Mouse (Mus musculus): ENCODE measurements around the gene Phf20.
"Not testable (repeated sequence)": the region's sequence is repeated elsewhere in the genome, so short reads cannot be mapped to it uniquely, and the experiment has no call there.

The Phf20 gene

GRCm38 (mm10) chr2:156196302-156197128 lies at the start of gene Phf20:
Gene Phf20 (plus strand): TSS chr2:156196466.
- peak; percentile 94 to 95 for DNase-seq (ENCODE audit: low spot score in 2 of 2)

- no peak for DNase-seq (ENCODE audit: low spot score in 2 of 2)
Observed at GRCm38 (mm10) chr2:156147316-156147915, 48.9 kb upstream of the Phf20 start.

GRCm38 (mm10) chr2:156151538-156151937 lies 44.7 kb upstream of the Phf20 start:
- no peak for DNase-seq (ENCODE audit: low spot score in 2 of 2)

- no peak for DNase-seq (ENCODE audit: low spot score in 2 of 2)
Observed at GRCm38 (mm10) chr2:156165478-156165877, 30.8 kb upstream of the Phf20 start.

GRCm38 (mm10) chr2:156166557-156166956 lies 29.7 kb upstream of the Phf20 start:
- DNase-seq (ENCODE audit: low spot score in 2 of 2), result no peak

GRCm38 (mm10) chr2:156177079-156177478 lies 19.2 kb upstream of the Phf20 start:
- no peak for DNase-seq (ENCODE audit: low spot score in 2 of 2)

GRCm38 (mm10) chr2:156177651-156178050 lies 18.6 kb upstream of the Phf20 start:
- no peak for DNase-seq (ENCODE audit: low spot score in 2 of 2)

GRCm38 (mm10) chr2:156179046-156179795 lies 17.0 kb upstream of the Phf20 start:
- DNase-seq (ENCODE audit: low spot score in 2 of 2), result peak; percentile 33 to 65

GRCm38 (mm10) chr2:156179796-156180093 lies 16.5 kb upstream of the Phf20 start:
- no peak for DNase-seq (ENCODE audit: low spot score in 2 of 2)

- DNase-seq (ENCODE audit: low spot score in 2 of 2), result peak; percentile 100
Observed at GRCm38 (mm10) chr2:156180094-156180821, 16.0 kb upstream of the Phf20 start, which contains the start of gene Rbm39. Gene Rbm39 (minus strand): TSS chr2:156180238.

- no peak for DNase-seq (ENCODE audit: low spot score in 2 of 2)
Observed at GRCm38 (mm10) chr2:156180824-156181590, 15.3 kb upstream of the Phf20 start.

- DNase-seq (ENCODE audit: low spot score in 2 of 2), result no peak
Observed at GRCm38 (mm10) chr2:156181592-156181991, 14.7 kb upstream of the Phf20 start.

GRCm38 (mm10) chr2:156189241-156189640 lies 7.0 kb upstream of the Phf20 start:
- not testable (repeated sequence) for DNase-seq (ENCODE audit: low spot score in 2 of 2)

GRCm38 (mm10) chr2:156190004-156190896 lies 6.0 kb upstream of the Phf20 start:
- no peak for DNase-seq (ENCODE audit: low spot score in 2 of 2)

- no peak for DNase-seq (ENCODE audit: low spot score in 2 of 2)
Observed at GRCm38 (mm10) chr2:156191540-156191939, 4.7 kb upstream of the Phf20 start.

- DNase-seq (ENCODE audit: low spot score in 2 of 2), result no peak
Observed at GRCm38 (mm10) chr2:156192068-156192467, 4.2 kb upstream of the Phf20 start.

- no peak for DNase-seq (ENCODE audit: low spot score in 2 of 2)
Observed at GRCm38 (mm10) chr2:156193066-156193862, 3.0 kb upstream of the Phf20 start.

GRCm38 (mm10) chr2:156194571-156194970 lies 1.7 kb upstream of the Phf20 start:
- no peak for DNase-seq (ENCODE audit: low spot score in 2 of 2)
